Mouse (Mus musculus): ENCODE data around the gene Nos3. TPM values are rescaled to one million over a fixed set of nuclear protein-coding genes. Genes with fewer than 3 reads are reported as not detected.
"Not testable (repeated sequence)": the region's sequence is repeated elsewhere in the genome, so short reads cannot be mapped to it uniquely, and the experiment has no call there.

Gene Nos3
- polyA plus RNA-seq, 1 experiment, result 10.2 TPM

- Histone ChIP-seq H3K4me1 (ENCODE audit: control insufficient read depth, insufficient read depth, insufficient read length, low read length) (peaks cover 2% of the 10 kb centered on the region), H3K27ac (replicated peaks; ENCODE audit: low read depth, low read length) (no peak overlapping the region), H3K4me3 (ENCODE audit: insufficient read depth, low read depth, low read length) (no peak overlapping the region)
Observed at GRCm38 (mm10) chr5:24392724-24393123, 28.1 kb downstream of the Nos3 start.

GRCm38 (mm10) chr5:24393392-24393997 lies 28.9 kb downstream of the Nos3 start, which contains the start of gene Abcb8:
Gene Abcb8 (plus strand): TSS chr5:24393663.
- H3K4me1 ChIP-seq (ENCODE audit: control insufficient read depth, insufficient read depth, insufficient read length, low read length), result peaks cover 2% of the 10 kb centered on the region
- peak within 1 kb of the TSS; percentile 94 for H3K27ac ChIP-seq (replicated peaks; ENCODE audit: low read depth, low read length)
- H3K4me3 ChIP-seq (ENCODE audit: insufficient read depth, low read depth, low read length), result peak within 1 kb of the TSS; percentile 76

GRCm38 (mm10) chr5:24394165-24394894 lies 29.7 kb downstream of the Nos3 start:
- peak overlapping the region; percentile 94 for H3K27ac ChIP-seq (replicated peaks; ENCODE audit: low read depth, low read length)
- H3K4me1 ChIP-seq (ENCODE audit: control insufficient read depth, insufficient read depth, insufficient read length, low read length), result peaks cover 2% of the 10 kb centered on the region; the same call in 1 of the 2 replicates
- H3K4me3 ChIP-seq (ENCODE audit: insufficient read depth, low read depth, low read length), result peak overlapping the region; percentile 76

- not testable (repeated sequence) for H3K4me1 ChIP-seq (ENCODE audit: control insufficient read depth, insufficient read depth, insufficient read length, low read length)
Observed at GRCm38 (mm10) chr5:24396254-24396653, 31.6 kb downstream of the Nos3 start.

GRCm38 (mm10) chr5:24399686-24400085 lies 35.1 kb downstream of the Nos3 start:
- Histone ChIP-seq H3K4me1 (ENCODE audit: control insufficient read depth, insufficient read depth, insufficient read length, low read length) (no peaks in the 10 kb centered on the region), H3K27ac (replicated peaks; ENCODE audit: low read depth, low read length) (no peak overlapping the region), H3K4me3 (ENCODE audit: insufficient read depth, low read depth, low read length) (no peak overlapping the region)

More at GRCm38 (mm10) chr5:24396254-24396653, 31.6 kb downstream of the Nos3 start:
- H3K27ac ChIP-seq (replicated peaks; ENCODE audit: low read depth, low read length); H3K4me3 ChIP-seq (ENCODE audit: insufficient read depth, low read depth, low read length): not testable (repeated sequence)

GRCm38 (mm10) chr5:24400362-24400761 lies 35.8 kb downstream of the Nos3 start:
- H3K4me1 ChIP-seq (ENCODE audit: control insufficient read depth, insufficient read depth, insufficient read length, low read length), result no peaks in the 10 kb centered on the region
- no peak overlapping the region for H3K27ac ChIP-seq (replicated peaks; ENCODE audit: low read depth, low read length)
- no peak overlapping the region for H3K4me3 ChIP-seq (ENCODE audit: insufficient read depth, low read depth, low read length)

- Histone ChIP-seq H3K4me3 (ENCODE audit: insufficient read depth, low read depth, low read length) (no peak overlapping the region), H3K27ac (replicated peaks; ENCODE audit: low read depth, low read length) (no peak overlapping the region), H3K4me1 (ENCODE audit: control insufficient read depth, insufficient read depth, insufficient read length, low read length) (no peaks in the 10 kb centered on the region)
Observed at GRCm38 (mm10) chr5:24400911-24401605, 36.4 kb downstream of the Nos3 start.

GRCm38 (mm10) chr5:24401969-24402368 lies 37.4 kb downstream of the Nos3 start:
- Histone ChIP-seq H3K27ac (replicated peaks; ENCODE audit: low read depth, low read length) (no peak overlapping the region), H3K4me3 (ENCODE audit: insufficient read depth, low read depth, low read length) (no peak overlapping the region), H3K4me1 (ENCODE audit: control insufficient read depth, insufficient read depth, insufficient read length, low read length) (no peaks in the 10 kb centered on the region)

- Histone ChIP-seq H3K4me3 (ENCODE audit: insufficient read depth, low read depth, low read length) (no peak overlapping the region), H3K4me1 (ENCODE audit: control insufficient read depth, insufficient read depth, insufficient read length, low read length) (no peaks in the 10 kb centered on the region; the same call in 1 of the 2 replicates), H3K27ac (replicated peaks; ENCODE audit: low read depth, low read length) (no peak overlapping the region)
Observed at GRCm38 (mm10) chr5:24404594-24405360, 40.2 kb downstream of the Nos3 start.

GRCm38 (mm10) chr5:24405389-24405876 lies 40.8 kb downstream of the Nos3 start:
- Histone ChIP-seq H3K4me1 (ENCODE audit: control insufficient read depth, insufficient read depth, insufficient read length, low read length) (no peaks in the 10 kb centered on the region; the same call in 1 of the 2 replicates), H3K27ac (replicated peaks; ENCODE audit: low read depth, low read length) (no peak overlapping the region), H3K4me3 (ENCODE audit: insufficient read depth, low read depth, low read length) (no peak overlapping the region)

GRCm38 (mm10) chr5:24408651-24409050 lies 44.0 kb downstream of the Nos3 start:
- Histone ChIP-seq H3K4me1 (ENCODE audit: control insufficient read depth, insufficient read depth, insufficient read length, low read length) (no peaks in the 10 kb centered on the region; the same call in 1 of the 2 replicates), H3K4me3 (ENCODE audit: insufficient read depth, low read depth, low read length) (no peak overlapping the region), H3K27ac (replicated peaks; ENCODE audit: low read depth, low read length) (no peak overlapping the region)

GRCm38 (mm10) chr5:24409466-24409865 lies 44.9 kb downstream of the Nos3 start:
- Histone ChIP-seq H3K4me1 (ENCODE audit: control insufficient read depth, insufficient read depth, insufficient read length, low read length) (peaks cover 2% of the 10 kb centered on the region; the same call in 1 of the 2 replicates), H3K27ac (replicated peaks; ENCODE audit: low read depth, low read length) (no peak overlapping the region), H3K4me3 (ENCODE audit: insufficient read depth, low read depth, low read length) (no peak overlapping the region)

GRCm38 (mm10) chr5:24412063-24412462 lies 47.5 kb downstream of the Nos3 start:
- H3K4me1 ChIP-seq (ENCODE audit: control insufficient read depth, insufficient read depth, insufficient read length, low read length), result peaks cover 2% of the 10 kb centered on the region; the same call in 1 of the 2 replicates
- no peak overlapping the region for H3K27ac ChIP-seq (replicated peaks; ENCODE audit: low read depth, low read length)

GRCm38 (mm10) chr5:24413042-24413693 lies 48.6 kb downstream of the Nos3 start, which contains the start of gene Asic3:
Gene Asic3 (plus strand): TSS chr5:24413392.
- Histone ChIP-seq H3K4me1 (ENCODE audit: control insufficient read depth, insufficient read depth, insufficient read length, low read length) (peaks cover 2% of the 10 kb centered on the region; the same call in 1 of the 2 replicates), H3K27ac (replicated peaks; ENCODE audit: low read depth, low read length) (no peak within 1 kb of the TSS), H3K4me3 (ENCODE audit: insufficient read depth, low read depth, low read length) (no peak within 1 kb of the TSS)

More at GRCm38 (mm10) chr5:24412063-24412462, 47.5 kb downstream of the Nos3 start:
- no peak overlapping the region for H3K4me3 ChIP-seq (ENCODE audit: insufficient read depth, low read depth, low read length)

Measured in brown adipose tissue, adult 24 weeks (tissue).